In genomic region chr15:102074876-102075585, GRCm38 (mm10) we compare ENCODE assay signal across 7 mouse cellular contexts. TPM values are rescaled to one million over a fixed set of nuclear protein-coding genes. Genes with fewer than 3 reads are reported as not detected.
A peak's percentile ranks its signal among the peaks of the same experiment; 100 is the strongest.
DNase-seq lines count a peak whose midpoint lies in the region; ATAC-seq and TF ChIP-seq lines count a peak whose summit lies in the region.

No protein-coding gene starts in this region.

- peak overlapping the region; percentile 91 for H3K9ac ChIP-seq in neural tube, embryonic 11.5 days (ENCODE audit: low read length)
- H3K9ac ChIP-seq in forebrain, embryonic 13.5 days: peak overlapping the region; percentile 95
- peak overlapping the region; percentile 98 for H3K9ac ChIP-seq in liver, embryonic 12.5 days
- H3K9ac ChIP-seq in stomach, postnatal 0 days (ENCODE audit: low read length): peak overlapping the region; percentile 41

- H3K36me3 ChIP-seq in neural tube, embryonic 11.5 days (ENCODE audit: control insufficient read depth, insufficient read depth, low read length): no peaks in the 10 kb centered on the region
- no peaks in the 10 kb centered on the region for H3K36me3 ChIP-seq in forebrain, embryonic 13.5 days (ENCODE audit: poor library complexity, severe bottlenecking)
- peaks cover 27% of the 10 kb centered on the region for H3K36me3 ChIP-seq in liver, embryonic 12.5 days
- no peaks in the 10 kb centered on the region for H3K36me3 ChIP-seq in stomach, postnatal 0 days (ENCODE audit: control insufficient read depth, insufficient read depth, low read length)

- no peak for TF ChIP-seq EP300 in stomach, postnatal 0 days (optimal IDR thresholded peaks at IDR 0.05)

- no peak for TF ChIP-seq CTCF in stomach, postnatal 0 days (IDR thresholded peaks at IDR 0.05; ENCODE audit: low read depth)

- peak overlapping the region; percentile 86 for H3K4me3 ChIP-seq in neural tube, embryonic 11.5 days (ENCODE audit: low read depth, low read length)
- peak overlapping the region; percentile 94 for H3K4me3 ChIP-seq in forebrain, embryonic 13.5 days
- peak overlapping the region; percentile 96 for H3K4me3 ChIP-seq in liver, embryonic 12.5 days
- peak overlapping the region; percentile 94 for H3K4me3 ChIP-seq in stomach, postnatal 0 days (ENCODE audit: low read depth, low read length)

- peak overlapping the region; percentile 84 for H3K4me2 ChIP-seq in neural tube, embryonic 11.5 days (ENCODE audit: low read depth)
- H3K4me2 ChIP-seq in forebrain, embryonic 13.5 days: peak overlapping the region; percentile 90
- peak overlapping the region; percentile 92 for H3K4me2 ChIP-seq in liver, embryonic 12.5 days
- peak overlapping the region; percentile 67 for H3K4me2 ChIP-seq in stomach, postnatal 0 days (replicated peaks; ENCODE audit: low read depth)

- 21% methylated on average over 11 of the region's 11 CpGs for WGBS in neural tube, embryonic 11.5 days
- WGBS in forebrain, embryonic 13.5 days: 12% methylated on average over 11 of the region's 11 CpGs
- 3% methylated on average over 11 of the region's 11 CpGs for WGBS in liver, embryonic 12.5 days (ENCODE audit: insufficient replicate concordance)
- 4% methylated on average over 11 of the region's 11 CpGs for WGBS in stomach, postnatal 0 days

- no peak for ATAC-seq in neural tube, embryonic 11.5 days (ENCODE audit: insufficient read depth, low FRiP score, low TSS enrichment)
- no peak for ATAC-seq in forebrain, embryonic 13.5 days
- no peak for ATAC-seq in liver, embryonic 12.5 days
- no peak for ATAC-seq in stomach, postnatal 0 days (ENCODE audit: low FRiP score, low TSS enrichment)
- no peak for ATAC-seq in CD4-positive, CD25-positive, alpha-beta regulatory T cell, adult 4 months

- H3K9me3 ChIP-seq in neural tube, embryonic 11.5 days (ENCODE audit: control insufficient read depth, low read length): no peaks in the 10 kb centered on the region
- no peaks in the 10 kb centered on the region for H3K9me3 ChIP-seq in forebrain, embryonic 13.5 days (replicated peaks)
- no peaks in the 10 kb centered on the region for H3K9me3 ChIP-seq in liver, embryonic 12.5 days (replicated peaks)
- H3K9me3 ChIP-seq in stomach, postnatal 0 days (ENCODE audit: control insufficient read depth, low read length): no peaks in the 10 kb centered on the region

- no peak for DNase-seq in neural tube, embryonic 11.5 days (ENCODE audit: low spot score)
- DNase-seq in neural tube, embryonic 10.5 days (ENCODE audit: extremely low spot score, low spot score): no peak
- DNase-seq in stomach, postnatal 0 days (ENCODE audit: low spot score): no peak
- DNase-seq in gastrocnemius, postnatal 14 days: no peak

- intact Hi-C loops in gastrocnemius, postnatal 14 days (cut with DNase I; ENCODE audit: low total_unique reads): no loop called here

- H3K27me3 ChIP-seq in neural tube, embryonic 11.5 days (ENCODE audit: control insufficient read depth, insufficient read depth, low read length): no peaks in the 10 kb centered on the region
- peaks cover 8% of the 10 kb centered on the region; the same call in 1 of the 2 replicates for H3K27me3 ChIP-seq in forebrain, embryonic 13.5 days
- no peaks in the 10 kb centered on the region for H3K27me3 ChIP-seq in liver, embryonic 12.5 days (replicated peaks)
- no peaks in the 10 kb centered on the region for H3K27me3 ChIP-seq in stomach, postnatal 0 days (ENCODE audit: control insufficient read depth, insufficient read depth, low read length)

- H3K27ac ChIP-seq in neural tube, embryonic 11.5 days (ENCODE audit: low read depth, low read length): peak overlapping the region; percentile 90; the same call in 1 of the 2 replicates
- H3K27ac ChIP-seq in forebrain, embryonic 13.5 days: no peak overlapping the region; the same call in 1 of the 2 replicates
- H3K27ac ChIP-seq in liver, embryonic 12.5 days: peak overlapping the region; percentile 94
- no peak overlapping the region for H3K27ac ChIP-seq in stomach, postnatal 0 days (replicated peaks)

- H3K4me1 ChIP-seq in neural tube, embryonic 11.5 days (ENCODE audit: control insufficient read depth, insufficient read depth, low read length): peaks cover 16% of the 10 kb centered on the region
- peaks cover 28% of the 10 kb centered on the region for H3K4me1 ChIP-seq in forebrain, embryonic 13.5 days
- peaks cover 74% of the 10 kb centered on the region for H3K4me1 ChIP-seq in liver, embryonic 12.5 days
- 0 out of 2 replicates have a peak, but pooled peaks cover 2% of the 10 kb centered on the region for H3K4me1 ChIP-seq in stomach, postnatal 0 days (replicated peaks; ENCODE audit: control insufficient read depth, insufficient read depth)

RNA-seq across cellular contexts. Expression of gene Eif4b, which starts 1.5 kb away (rescaled TPM):
- 113 and 121 TPM in 2 replicates for polyA plus RNA-seq in neural tube, embryonic 11.5 days (2014; fragmentation: Nextera tagmentation; extraction: Ambion mirVana)
- polyA plus RNA-seq in forebrain, embryonic 13.5 days (2015; fragmentation: Nextera tagmentation; extraction: Ambion mirVana): 90.5 and 102 TPM in 2 replicates
- polyA plus RNA-seq in liver, embryonic 12.5 days (2016; fragmentation: Nextera tagmentation; extraction: Ambion mirVana): 91.7 and 91.8 TPM in 2 replicates
- 46.5 and 48.4 TPM in 2 replicates for polyA plus RNA-seq in stomach, postnatal 0 days (2015; fragmentation: Nextera tagmentation; extraction: Ambion mirVana)
- polyA plus RNA-seq in CD4-positive, CD25-positive, alpha-beta regulatory T cell, adult 4 months (2017; shearing (Covaris generic)): 100 to 1,000 TPM; 123 to 189 TPM
- total RNA-seq in gastrocnemius, postnatal 14 days (2021): 100 to 1,000 TPM; 130 to 139 TPM

RNA-seq across cellular contexts. Expression of gene Tns2, which starts 25.2 kb away (rescaled TPM):
- polyA plus RNA-seq in neural tube, embryonic 11.5 days (2014; fragmentation: Nextera tagmentation; extraction: Ambion mirVana): 11.4 and 13.2 TPM in 2 replicates
- polyA plus RNA-seq in forebrain, embryonic 13.5 days (2015; fragmentation: Nextera tagmentation; extraction: Ambion mirVana): 4.5 and 6.7 TPM in 2 replicates
- 6.4 and 9.2 TPM in 2 replicates for polyA plus RNA-seq in liver, embryonic 12.5 days (2016; fragmentation: Nextera tagmentation; extraction: Ambion mirVana)
- 11.9 and 15.5 TPM in 2 replicates for polyA plus RNA-seq in stomach, postnatal 0 days (2015; fragmentation: Nextera tagmentation; extraction: Ambion mirVana)
- 1 to 10 TPM; 1.1 to 2.3 TPM for polyA plus RNA-seq in CD4-positive, CD25-positive, alpha-beta regulatory T cell, adult 4 months (2017; shearing (Covaris generic))
- total RNA-seq in gastrocnemius, postnatal 14 days (2021): 10 to 100 TPM; 29.8 to 45.6 TPM

RNA-seq across cellular contexts. Expression of gene Krt18, which starts 47.1 kb away (rescaled TPM):
- polyA plus RNA-seq in neural tube, embryonic 11.5 days (2014; fragmentation: Nextera tagmentation; extraction: Ambion mirVana): 8.1 and 10.1 TPM in 2 replicates
- polyA plus RNA-seq in forebrain, embryonic 13.5 days (2015; fragmentation: Nextera tagmentation; extraction: Ambion mirVana): 2.4 and 6.3 TPM in 2 replicates
- polyA plus RNA-seq in liver, embryonic 12.5 days (2016; fragmentation: Nextera tagmentation; extraction: Ambion mirVana): 72.7 and 77.6 TPM in 2 replicates
- 715 and 753 TPM in 2 replicates for polyA plus RNA-seq in stomach, postnatal 0 days (2015; fragmentation: Nextera tagmentation; extraction: Ambion mirVana)
- under 1 TPM; 0.44 to 0.97 TPM for polyA plus RNA-seq in CD4-positive, CD25-positive, alpha-beta regulatory T cell, adult 4 months (2017; shearing (Covaris generic))
- 1 to 10 TPM in 1 of 2 experiments, under 1 TPM in 1; 0.42 to 1.6 TPM for total RNA-seq in gastrocnemius, postnatal 14 days (2021)

Comparison
In these comparisons a context has a peak if more than half of its experiments do, and no peak if none do; other contexts are left out.
1. H3K27ac ChIP-seq: peak in neural tube, embryonic 11.5 days (single experiment) and liver, embryonic 12.5 days (single experiment); none in forebrain, embryonic 13.5 days (single experiment) and stomach, postnatal 0 days (single experiment).
2. H3K9ac ChIP-seq: peak in every context shown above with its lines; median percentile 98 in liver, embryonic 12.5 days; 95 in forebrain, embryonic 13.5 days; 91 in neural tube, embryonic 11.5 days; 41 in stomach, postnatal 0 days.
3. Peak in every context shown above with its lines, with median percentiles within 50 percentile points of each other: H3K4me2 ChIP-seq and H3K4me3 ChIP-seq.